In the genomic region with DNA sequence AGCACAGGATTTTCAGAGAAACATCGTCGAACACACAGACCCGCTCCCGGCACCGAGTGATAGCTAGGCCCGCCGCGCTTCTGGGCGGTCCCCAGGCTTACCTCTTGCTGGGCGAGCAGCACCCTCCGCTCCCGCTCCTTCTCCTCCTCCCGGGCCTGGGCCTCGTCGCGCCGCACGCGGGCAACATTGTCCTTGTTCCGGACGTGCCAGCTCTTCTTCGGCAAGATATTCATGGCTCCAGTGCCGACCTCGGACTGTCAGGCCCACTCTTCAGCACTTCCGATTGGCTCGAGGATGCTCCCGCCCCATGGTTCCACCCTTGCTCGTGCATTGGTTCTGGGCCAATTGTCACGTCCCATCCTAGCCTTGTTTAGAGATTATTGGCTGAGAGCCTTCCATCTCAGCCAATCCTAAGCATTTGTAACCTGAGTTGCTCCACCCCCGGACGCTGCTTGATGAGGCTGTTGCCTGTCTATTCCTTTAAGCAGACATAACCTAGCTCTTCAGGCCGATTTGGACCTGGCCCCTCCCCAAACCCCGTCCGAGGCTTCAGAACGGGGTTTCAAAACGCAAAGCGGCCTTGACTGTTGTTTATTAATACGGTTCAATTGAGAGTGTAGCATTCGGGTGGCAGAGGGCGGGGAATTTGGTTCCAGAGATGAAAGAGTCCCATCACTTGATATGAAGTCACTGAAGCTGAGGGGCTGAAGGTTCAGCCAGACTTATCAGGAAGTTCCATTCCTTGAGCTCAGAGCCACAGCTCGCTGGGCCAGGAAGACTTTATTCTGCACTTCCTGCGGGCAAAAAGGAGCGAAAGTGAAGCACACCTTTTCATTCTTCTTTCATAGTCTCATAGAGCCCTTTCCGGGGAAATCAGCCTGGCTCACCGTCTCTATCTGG, we compare ENCODE assay signal across 8 mouse cellular contexts. TPM values are rescaled to one million over a fixed set of nuclear protein-coding genes. Genes with fewer than 3 reads are reported as not detected.
DNase-seq lines count a peak whose midpoint lies in the region; ATAC-seq and TF ChIP-seq lines count a peak whose summit lies in the region.

Leng1 (minus strand) TSS at position 626 of the 900 bp plus-strand sequence.

- TF ChIP-seq CTCF in cortical plate, adult 2 months (IDR thresholded peaks at IDR 0.05; ENCODE audit: extremely low read depth, insufficient read depth, low read length) = no peak

- H3K27me3 ChIP-seq in megakaryocyte, embryonic 14.5 days (replicated peaks) = no peaks in the 10 kb centered on the region

- peak; percentile 95 for DNase-seq in gastrocnemius, adult 8-10 months (ENCODE audit: low spot score in 2 of 2)
- DNase-seq in hindlimb bud, embryonic 11.5 days (ENCODE audit: extremely low spot score, low read depth, low spot score) = peak; percentile 88
- DNase-seq in left cerebral cortex, adult 8-10 months (ENCODE audit: low spot score in 2 of 2) = peak; percentile 93 to 96
- DNase-seq in right cerebral cortex, postnatal 10 days (ENCODE audit: low spot score in 2 of 2) = peak; percentile 98 to 99
- peak; percentile 90 for DNase-seq in urinary bladder, postnatal 25 days (ENCODE audit: low spot score)

- H3K4me1 ChIP-seq in cortical plate, adult 2 months (ENCODE audit: control insufficient read depth, insufficient read depth, low read length) = peaks cover 2% of the 10 kb centered on the region; the same call in 1 of the 2 replicates
- peaks cover 65% of the 10 kb centered on the region for H3K4me1 ChIP-seq in megakaryocyte, embryonic 14.5 days

- peak; percentile 82 for TF ChIP-seq POLR2A in cortical plate, adult 2 months (IDR thresholded peaks at IDR 0.05; ENCODE audit: extremely low read depth, insufficient read depth, low read length)

- peak; percentile 98 for ATAC-seq in activated CD4-positive, CD25-positive, alpha-beta regulatory T cell, adult 4 months

- no peaks in the 10 kb centered on the region for H3K9me3 ChIP-seq in megakaryocyte, embryonic 14.5 days

- H3K27ac ChIP-seq in cortical plate, adult 2 months (ENCODE audit: insufficient read depth, low read length) = peak within 1 kb of the TSS; percentile 29; the same call in 1 of the 2 replicates

- peak within 1 kb of the TSS; percentile 59 for H3K4me3 ChIP-seq in cortical plate, adult 2 months (ENCODE audit: insufficient read depth, low read length)
- peak within 1 kb of the TSS; percentile 96 for H3K4me3 ChIP-seq in megakaryocyte, embryonic 14.5 days (replicated peaks)

- peaks cover 62% of the 10 kb centered on the region for H3K36me3 ChIP-seq in megakaryocyte, embryonic 14.5 days (replicated peaks; ENCODE audit: low read length)

RNA-seq across cellular contexts. Expression of gene Leng1, which starts in this region (rescaled TPM):
- polyA plus RNA-seq in activated CD4-positive, CD25-positive, alpha-beta regulatory T cell, adult 4 months (2017; shearing (Covaris generic)) = 1 to 10 TPM; 6.6 to 8.6 TPM
- polyA plus RNA-seq in cortical plate, adult 2 months (2012; rRNA removed) = 7.3 and 8.3 TPM in 2 replicates
- 1 to 10 TPM; 2.8 to 4.8 (median 3.7) TPM for total RNA-seq in gastrocnemius, adult 8-10 months (2022)
- 1 to 10 TPM; 5.7 to 7.6 (median 5.8) TPM for total RNA-seq in left cerebral cortex, adult 8-10 months (2022)
- 5.3 and 22.0 TPM in 2 replicates for polyA plus RNA-seq in megakaryocyte, embryonic 14.5 days (2012; ENCODE audit: insufficient read depth, low replicate concordance)

Comparison
In these comparisons a context has a peak if more than half of its experiments do, and no peak if none do; other contexts are left out.
1. Peak in every context shown above with its lines: DNase-seq, ATAC-seq, H3K4me3 ChIP-seq and H3K27ac ChIP-seq.